Mouse (Mus musculus) liver, adult 2 months (tissue): ENCODE measurements around the gene Igdcc4.

Source experiments
- CTCF ChIP-seq: fragments of 200-500 bp; IDR thresholded peaks from 2 replicates; pipeline ENCODE4 v1.5.1; 2011; ENCODE audit warnings: low read depth, low read length, control low read depth
- POLR2A ChIP-seq: fragments of 200-500 bp; IDR thresholded peaks from 2 replicates; pipeline ENCODE4 v1.6.1; 2011; ENCODE audit warnings: low read length, control low read depth; ENCODE audit not compliant: insufficient read depth; ENCODE audit errors: extremely low read depth

DNA sequence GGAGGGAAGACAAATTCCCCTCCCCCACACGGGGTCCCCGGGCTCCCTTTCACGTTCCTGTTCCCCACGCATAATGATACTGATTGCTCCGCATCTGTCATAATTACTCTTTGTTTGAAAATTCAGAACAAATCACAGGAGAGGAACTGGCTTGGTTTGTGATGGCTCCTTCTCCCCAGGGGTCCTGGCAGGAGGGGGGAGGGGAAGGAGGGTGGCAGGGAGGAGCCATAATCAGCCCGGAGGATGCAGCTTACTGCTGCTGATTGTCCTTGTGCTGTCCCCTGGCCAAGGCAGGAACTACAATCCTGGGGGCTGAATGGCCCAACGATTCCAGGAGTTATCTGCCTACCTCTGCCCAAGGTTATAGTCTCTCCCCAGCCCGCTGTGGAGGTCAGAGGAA lies 55.3 kb downstream of the Igdcc4 start:
- TF ChIP-seq POLR2A (no peak), CTCF (no peak)
